Mouse (Mus musculus) embryonic facial prominence, embryonic 12.5 days (tissue): ENCODE results near the gene Pex26. TPM values are rescaled to one million over a fixed set of nuclear protein-coding genes. Genes with fewer than 3 reads are reported as not detected.
A peak's percentile ranks its signal among the peaks of the same experiment; 100 is the strongest.

Experiments used
- ATAC-seq: fragments of 200-750 bp; cut with Nextera tagmentation; 2 replicates; pipeline ENCODE4 v1.8.0; 2017; ENCODE audit not compliant: insufficient number of reproducible peaks, insufficient read depth, low FRiP score, low TSS enrichment
- H3K27ac ChIP-seq: fragments of 300-500 bp; sonication (generic); 2 replicates; pipeline ENCODE4 v1.5.1; 2016; ENCODE audit warnings: mild to moderate bottlenecking
- H3K27me3 ChIP-seq: fragments of 300-500 bp; sonication (generic); 2 replicates; pipeline ENCODE4 v1.6.1; 2016; ENCODE audit warnings: mild to moderate bottlenecking, moderate library complexity
- H3K36me3 ChIP-seq: fragments of 300-500 bp; sonication (generic); 2 replicates; pipeline ENCODE4 v1.6.1; 2016; ENCODE audit warnings: mild to moderate bottlenecking
- H3K4me1 ChIP-seq: fragments of 300-500 bp; sonication (generic); 2 replicates; pipeline ENCODE4 v1.6.1; 2016
- H3K4me2 ChIP-seq: fragments of 300-500 bp; sonication (generic); replicated peaks from 2 replicates; pipeline ENCODE4 v1.6.1; 2016; ENCODE audit warnings: mild to moderate bottlenecking, moderate library complexity
- H3K4me3 ChIP-seq: fragments of 300-500 bp; sonication (generic); 2 replicates; pipeline ENCODE4 v1.5.1; 2016; ENCODE audit warnings: mild to moderate bottlenecking
- H3K9ac ChIP-seq: fragments of 300-500 bp; sonication (generic); 2 replicates; pipeline ENCODE4 v1.6.1; 2016; ENCODE audit warnings: mild to moderate bottlenecking, moderate library complexity
- H3K9me3 ChIP-seq: fragments of 300-500 bp; sonication (generic); 2 replicates; pipeline ENCODE4 v1.6.1; 2016; ENCODE audit warnings: mild to moderate bottlenecking, moderate library complexity
- WGBS: fragments of 180-500 bp; shearing (Covaris S2); methylation state at CpG from one replicate; pipeline ENCODE4 v1.1.7; 2016; 5-methylcytosine and 5-hydroxymethylcytosine counted together
- polyA plus RNA-seq: library from polyadenylated mRNA; unstranded; fragments of >200 nt; fragmentation: Nextera tagmentation; extraction: Ambion mirVana; gene quantifications from 2 replicates; pipeline ENCODE4 v1.2.1, GENCODE M21; 2016

Pex26 gene
- polyA plus RNA-seq, 1 experiment from 2014 or later, result 11.8 TPM

GRCm38 (mm10) chr6:121191261-121192009 is 8.0 kb downstream of the Pex26 start:
- 82% methylated on average over 11 of the region's 11 CpGs for WGBS
- Histone ChIP-seq H3K9ac (no peak overlapping the region), H3K9me3 (no peaks in the 10 kb centered on the region), H3K36me3 (peaks cover 36% of the 10 kb centered on the region), H3K4me3 (no peak overlapping the region), H3K4me1 (peaks cover 7% of the 10 kb centered on the region; the same call in 1 of the 2 replicates), H3K27me3 (no peaks in the 10 kb centered on the region), H3K4me2 (no peak overlapping the region), H3K27ac (no peak overlapping the region)
- ATAC-seq, result no peak

GRCm38 (mm10) chr6:121194061-121194955 is 10.8 kb downstream of the Pex26 start:
- H3K9ac ChIP-seq, result no peak overlapping the region
- H3K9me3 ChIP-seq, result no peaks in the 10 kb centered on the region
- H3K4me2 ChIP-seq, result no peak overlapping the region
- no peaks in the 10 kb centered on the region for H3K27me3 ChIP-seq
- H3K27ac ChIP-seq, result no peak overlapping the region
- 38% methylated on average over 13 of the region's 13 CpGs for WGBS
- no peak for ATAC-seq
- no peak overlapping the region for H3K4me3 ChIP-seq
- H3K36me3 ChIP-seq, result peaks cover 25% of the 10 kb centered on the region
- peaks cover 16% of the 10 kb centered on the region for H3K4me1 ChIP-seq

- ATAC-seq, result no peak
- Histone ChIP-seq H3K9me3 (no peaks in the 10 kb centered on the region), H3K4me2 (no peak overlapping the region), H3K4me1 (peaks cover 16% of the 10 kb centered on the region), H3K9ac (no peak overlapping the region), H3K27ac (no peak overlapping the region), H3K4me3 (no peak overlapping the region), H3K27me3 (no peaks in the 10 kb centered on the region), H3K36me3 (peaks cover 23% of the 10 kb centered on the region)
- WGBS, result 87% methylated on average over 14 of the region's 14 CpGs
Observed at GRCm38 (mm10) chr6:121194956-121195731, 11.7 kb downstream of the Pex26 start.

- H3K4me3 ChIP-seq, result no peak overlapping the region
- H3K27me3 ChIP-seq, result no peaks in the 10 kb centered on the region
- no peaks in the 10 kb centered on the region for H3K9me3 ChIP-seq
- no peak overlapping the region for H3K4me2 ChIP-seq
- no peak overlapping the region for H3K27ac ChIP-seq
- peaks cover 19% of the 10 kb centered on the region for H3K36me3 ChIP-seq
- WGBS, result 23% methylated on average over 9 of the region's 9 CpGs
- H3K4me1 ChIP-seq, result peaks cover 16% of the 10 kb centered on the region
- ATAC-seq, result no peak
- H3K9ac ChIP-seq, result no peak overlapping the region
Observed at GRCm38 (mm10) chr6:121197807-121198365, 14.4 kb downstream of the Pex26 start.

- H3K9me3 ChIP-seq, result no peaks in the 10 kb centered on the region
- no peak overlapping the region for H3K9ac ChIP-seq
- no peak overlapping the region for H3K4me3 ChIP-seq
- no peak for ATAC-seq
- WGBS, result 92% methylated on average over 3 of the region's 4 CpGs
- H3K27me3 ChIP-seq, result no peaks in the 10 kb centered on the region
- peaks cover 9% of the 10 kb centered on the region for H3K4me1 ChIP-seq
- no peak overlapping the region for H3K27ac ChIP-seq
- no peak overlapping the region for H3K4me2 ChIP-seq
- H3K36me3 ChIP-seq, result 0 out of 2 replicates have a peak, but pooled peaks cover 11% of the 10 kb centered on the region
Observed at GRCm38 (mm10) chr6:121200458-121200857, 17.0 kb downstream of the Pex26 start.

- Histone ChIP-seq H3K4me1 (peaks cover 9% of the 10 kb centered on the region), H3K4me3 (no peak overlapping the region), H3K27me3 (no peaks in the 10 kb centered on the region), H3K4me2 (no peak overlapping the region), H3K27ac (no peak overlapping the region), H3K36me3 (0 out of 2 replicates have a peak, but pooled peaks cover 3% of the 10 kb centered on the region), H3K9ac (no peak overlapping the region), H3K9me3 (no peaks in the 10 kb centered on the region)
- 75% methylated on average over 5 of the region's 5 CpGs for WGBS
- no peak for ATAC-seq
Observed at GRCm38 (mm10) chr6:121202026-121202425, 18.6 kb downstream of the Pex26 start.

GRCm38 (mm10) chr6:121206481-121206880 is 23.0 kb downstream of the Pex26 start:
- Histone ChIP-seq H3K36me3 (0 out of 2 replicates have a peak, but pooled peaks cover 3% of the 10 kb centered on the region), H3K27ac (no peak overlapping the region), H3K27me3 (peaks cover 24% of the 10 kb centered on the region), H3K4me1 (peaks cover 13% of the 10 kb centered on the region; the same call in 1 of the 2 replicates), H3K9me3 (no peaks in the 10 kb centered on the region; the same call in 1 of the 2 replicates), H3K9ac (no peak overlapping the region), H3K4me2 (no peak overlapping the region), H3K4me3 (no peak overlapping the region)
- ATAC-seq, result no peak
- WGBS, result 80% methylated on average over 5 of the region's 5 CpGs

- 78% methylated on average over 2 of the region's 2 CpGs for WGBS
- ATAC-seq, result no peak
- H3K27ac ChIP-seq, result no peak overlapping the region
- H3K27me3 ChIP-seq, result peaks cover 36% of the 10 kb centered on the region
- no peaks in the 10 kb centered on the region for H3K36me3 ChIP-seq
- no peak overlapping the region for H3K9ac ChIP-seq
- H3K9me3 ChIP-seq, result no peaks in the 10 kb centered on the region; the same call in 1 of the 2 replicates
- no peak overlapping the region for H3K4me3 ChIP-seq
- no peak overlapping the region for H3K4me2 ChIP-seq
- H3K4me1 ChIP-seq, result peaks cover 17% of the 10 kb centered on the region; the same call in 1 of the 2 replicates
Observed at GRCm38 (mm10) chr6:121209584-121209983, 26.1 kb downstream of the Pex26 start.

- WGBS, result 6% methylated on average over 26 of the region's 30 CpGs
- no peaks in the 10 kb centered on the region for H3K36me3 ChIP-seq
- H3K4me1 ChIP-seq, result peaks cover 17% of the 10 kb centered on the region; the same call in 1 of the 2 replicates
- peaks cover 36% of the 10 kb centered on the region for H3K27me3 ChIP-seq
- H3K4me2 ChIP-seq, result peak within 1 kb of the TSS; percentile 61
- 0 out of 2 replicates have a peak within 1 kb of the TSS, but pooled peaks have one; percentile 4 for H3K9ac ChIP-seq
- H3K4me3 ChIP-seq, result peak within 1 kb of the TSS; percentile 32
- ATAC-seq, result peak; percentile 44; the same call in 1 of the 2 replicates
- no peaks in the 10 kb centered on the region; the same call in 1 of the 2 replicates for H3K9me3 ChIP-seq
- H3K27ac ChIP-seq, result no peak within 1 kb of the TSS
Observed at GRCm38 (mm10) chr6:121210149-121210925, 26.9 kb downstream of the Pex26 start, which contains the start of gene Tuba8. Tuba8 (plus strand) TSS chr6:121210696.

- no peak for ATAC-seq
- Histone ChIP-seq H3K4me1 (peaks cover 17% of the 10 kb centered on the region; the same call in 1 of the 2 replicates), H3K4me2 (peak overlapping the region; percentile 61), H3K27ac (no peak overlapping the region), H3K9ac (0 out of 2 replicates have a peak overlapping the region, but pooled peaks have one; percentile 4), H3K9me3 (no peaks in the 10 kb centered on the region; the same call in 1 of the 2 replicates), H3K36me3 (no peaks in the 10 kb centered on the region), H3K4me3 (peak overlapping the region; percentile 32), H3K27me3 (peaks cover 36% of the 10 kb centered on the region)
- WGBS, result 2% methylated on average over 12 of the region's 12 CpGs
Observed at GRCm38 (mm10) chr6:121210926-121211289, 27.4 kb downstream of the Pex26 start.
